Mouse (Mus musculus): ENCODE measurements around the gene Acer3.

The Acer3 gene

GRCm38 (mm10) chr7:98332678-98333397 lies 11.8 kb upstream of the Acer3 start:
- DNase-seq (ENCODE audit: low spot score), result no peak

DNA sequence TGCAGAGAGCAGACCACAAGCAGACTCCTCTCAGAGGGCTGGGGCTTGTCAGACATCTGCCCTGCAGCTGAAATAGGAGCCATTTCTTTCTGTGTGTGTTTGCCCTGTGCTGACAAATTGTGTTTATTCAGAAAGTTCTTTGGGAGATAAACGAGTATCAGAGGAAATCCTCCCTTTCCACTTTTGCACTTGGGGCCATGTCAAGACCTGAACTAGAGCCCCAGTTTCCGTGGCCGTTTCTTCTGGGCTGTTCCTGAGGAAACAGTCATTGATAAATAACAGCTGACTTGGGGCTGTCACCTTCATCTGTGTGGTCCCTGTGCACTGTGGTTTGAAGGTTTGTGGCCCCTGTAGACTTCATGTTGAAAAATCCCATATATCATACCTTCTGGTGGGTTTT lies 10.9 kb upstream of the Acer3 start:
- no peak for DNase-seq (ENCODE audit: low spot score)

GRCm38 (mm10) chr7:98330375-98331002 lies 9.5 kb upstream of the Acer3 start:
- no peak for DNase-seq (ENCODE audit: low spot score)

DNA sequence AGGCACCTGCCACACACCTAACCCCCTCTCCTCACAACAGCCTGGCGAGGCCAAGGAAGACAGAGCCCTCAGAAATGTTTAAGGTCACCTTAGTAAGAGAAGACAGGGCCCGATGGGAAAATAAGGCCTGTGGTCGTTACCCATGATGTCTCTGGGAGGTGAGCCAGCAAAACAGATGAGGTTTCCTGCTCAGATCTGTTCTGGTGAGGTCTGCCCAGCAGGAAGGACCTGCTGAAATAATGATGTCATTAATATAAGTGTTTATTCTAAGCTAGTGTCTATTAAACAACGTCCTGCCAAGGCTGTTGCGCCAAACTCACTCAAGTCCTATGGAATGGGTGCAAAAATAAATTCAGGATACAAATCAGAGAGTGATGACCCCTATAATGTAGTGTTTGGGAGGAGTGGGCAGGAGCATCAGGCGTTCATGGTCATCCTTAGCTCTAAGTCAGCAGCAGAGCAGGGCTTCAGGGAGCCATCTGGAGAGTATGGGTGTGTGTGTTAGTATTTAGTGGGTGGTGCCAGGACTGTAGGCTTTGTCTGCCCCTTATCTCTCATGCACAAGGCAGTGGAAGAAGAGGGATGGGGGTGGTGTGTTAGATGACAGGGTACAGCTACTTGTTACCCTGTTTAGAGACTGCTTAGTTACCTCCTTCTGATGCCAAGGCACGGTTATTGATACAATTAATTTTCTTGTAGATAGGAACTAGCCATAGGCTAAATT lies 8.8 kb upstream of the Acer3 start:
- no peak for DNase-seq (ENCODE audit: low spot score)

GRCm38 (mm10) chr7:98328311-98328710 lies 7.3 kb upstream of the Acer3 start:
- DNase-seq (ENCODE audit: low spot score), result no peak

DNA sequence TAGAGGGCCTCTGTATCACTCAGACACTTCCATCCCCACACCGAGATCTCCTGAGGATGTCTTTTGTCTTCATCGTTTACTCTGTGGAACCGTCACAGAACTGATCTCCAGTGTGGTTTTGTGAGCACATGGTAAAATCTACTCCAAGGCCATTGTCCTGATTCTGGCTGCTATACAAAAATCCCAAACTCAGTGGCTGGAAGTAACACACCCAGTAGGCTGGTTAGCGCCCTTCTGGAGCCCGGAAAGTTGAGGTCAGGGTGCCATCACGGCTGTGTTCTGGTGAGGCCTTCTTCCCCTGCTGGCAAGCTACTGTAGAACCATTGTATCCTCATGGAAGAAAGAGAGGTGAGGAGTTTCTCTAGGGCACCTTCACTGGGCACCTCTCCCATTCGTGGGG lies 5.0 kb upstream of the Acer3 start:
- DNase-seq (ENCODE audit: low spot score), result no peak

DNA sequence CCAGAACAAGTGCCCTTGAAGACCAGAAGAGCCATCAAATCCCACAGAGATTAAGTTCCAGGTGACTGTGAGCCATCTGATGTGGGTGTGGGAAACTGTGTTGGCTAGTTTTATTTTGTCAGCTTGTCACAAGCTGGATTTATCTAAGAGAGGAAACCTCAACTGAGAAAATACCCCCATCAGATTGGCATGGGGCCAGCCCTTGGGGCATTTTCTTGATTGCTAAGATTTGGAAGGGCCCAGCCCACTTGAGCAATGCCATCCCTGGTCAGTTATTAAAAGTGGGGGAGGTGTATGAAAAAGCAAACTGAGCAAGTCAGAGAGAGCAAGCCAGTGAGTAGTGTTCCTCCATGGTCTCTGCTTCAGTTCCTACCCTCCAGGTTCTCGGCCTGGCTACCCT lies 3.2 kb upstream of the Acer3 start:
- no peak for DNase-seq (ENCODE audit: low spot score)

DNA sequence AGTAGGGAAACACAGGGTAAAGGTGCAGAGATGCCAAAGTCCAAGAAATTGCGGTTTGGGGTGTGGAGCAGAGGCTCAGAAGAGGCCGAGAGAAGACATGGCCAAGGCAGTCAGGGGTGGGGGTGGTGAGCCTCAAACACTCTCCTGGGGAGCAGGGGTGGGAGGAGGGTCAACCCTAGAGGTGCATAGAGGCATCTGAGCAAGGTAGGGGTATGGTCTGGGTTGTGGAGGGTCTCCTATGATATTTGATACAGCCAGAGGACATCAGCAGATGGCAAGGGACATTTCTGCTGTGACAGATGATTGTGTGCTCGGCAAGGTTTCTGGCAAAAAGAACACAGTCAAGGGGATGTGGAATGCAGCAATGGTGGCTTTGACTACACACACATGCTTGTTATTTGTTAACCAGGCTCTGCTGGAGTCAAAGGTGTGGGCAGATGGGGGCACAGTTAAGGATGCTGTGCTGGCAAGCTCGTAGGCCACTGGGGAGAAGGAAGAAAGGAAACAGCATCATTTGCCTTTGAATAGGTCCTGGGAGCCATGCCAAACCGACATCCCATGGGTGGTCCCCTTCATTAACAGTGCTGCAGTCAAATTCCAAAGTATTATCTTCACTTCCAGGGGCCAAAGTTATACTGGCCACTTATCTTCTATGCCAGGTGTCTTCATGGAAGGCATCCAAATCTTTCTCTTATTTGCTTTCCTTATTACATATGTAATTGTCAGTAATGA lies 2.4 kb upstream of the Acer3 start:
- DNase-seq (ENCODE audit: low spot score), result no peak

GRCm38 (mm10) chr7:98322415-98322814 lies 1.4 kb upstream of the Acer3 start:
- DNase-seq (ENCODE audit: low spot score), result no peak

DNA sequence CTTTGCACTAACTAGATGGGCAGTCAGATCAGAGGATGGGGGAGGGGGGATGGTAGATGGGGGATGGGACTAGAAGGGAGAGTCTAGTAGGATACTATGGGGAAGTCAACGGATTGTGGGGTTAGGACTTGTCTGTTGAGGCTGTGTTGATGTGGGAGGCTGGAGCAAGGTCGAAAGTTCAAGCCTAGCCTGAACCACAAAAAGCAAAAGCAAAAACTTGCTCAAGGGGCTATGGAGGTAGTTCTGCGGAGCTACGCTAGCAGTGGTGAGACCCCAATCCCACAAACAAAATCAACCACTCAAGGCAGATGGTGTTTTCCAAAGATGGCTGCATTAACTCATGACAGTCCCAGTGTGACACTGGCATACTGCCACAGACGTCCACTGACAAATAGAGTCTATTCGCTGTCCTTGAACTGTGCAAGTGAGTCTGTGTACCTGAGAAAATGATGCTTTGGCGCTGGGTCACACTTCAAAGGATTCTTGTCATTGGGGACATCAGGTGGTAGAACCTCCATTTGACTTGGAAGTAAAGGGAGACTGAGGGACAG lies 927 bp downstream of the Acer3 start:
- DNase-seq (ENCODE audit: low spot score), result no peak

- DNase-seq (ENCODE audit: low spot score), result no peak
Measured at GRCm38 (mm10) chr7:98316568-98316967, 4.4 kb downstream of the Acer3 start.

GRCm38 (mm10) chr7:98315087-98315486 lies 5.9 kb downstream of the Acer3 start:
- no peak for DNase-seq (ENCODE audit: low spot score)

- no peak for DNase-seq (ENCODE audit: low spot score)
Measured at GRCm38 (mm10) chr7:98312185-98312920, 8.7 kb downstream of the Acer3 start.

DNA sequence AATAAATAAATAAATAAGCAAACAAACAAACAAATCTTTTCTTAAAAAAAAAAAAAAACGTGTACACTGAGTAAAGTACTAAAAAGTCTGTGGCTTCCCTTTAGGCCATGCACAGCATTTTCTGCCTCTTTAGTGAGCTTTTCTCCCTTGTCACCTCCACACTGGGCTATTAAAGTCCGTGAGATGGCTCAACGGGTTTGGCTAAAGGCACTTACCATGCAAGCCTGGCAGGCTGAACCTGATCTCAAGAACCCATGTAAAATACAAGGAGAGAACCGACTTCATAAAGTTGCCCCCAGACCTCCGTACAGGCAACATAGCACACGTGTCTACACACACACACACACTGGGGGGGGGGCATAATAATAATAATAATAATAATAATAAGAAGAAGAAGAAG lies 10.7 kb downstream of the Acer3 start:
- DNase-seq (ENCODE audit: low spot score), result no peak

- DNase-seq (ENCODE audit: low spot score), result peak; percentile 78
Measured at GRCm38 (mm10) chr7:98309219-98310030, 11.6 kb downstream of the Acer3 start.

GRCm38 (mm10) chr7:98308607-98309218 lies 12.3 kb downstream of the Acer3 start:
- DNase-seq (ENCODE audit: low spot score), result no peak

DNA sequence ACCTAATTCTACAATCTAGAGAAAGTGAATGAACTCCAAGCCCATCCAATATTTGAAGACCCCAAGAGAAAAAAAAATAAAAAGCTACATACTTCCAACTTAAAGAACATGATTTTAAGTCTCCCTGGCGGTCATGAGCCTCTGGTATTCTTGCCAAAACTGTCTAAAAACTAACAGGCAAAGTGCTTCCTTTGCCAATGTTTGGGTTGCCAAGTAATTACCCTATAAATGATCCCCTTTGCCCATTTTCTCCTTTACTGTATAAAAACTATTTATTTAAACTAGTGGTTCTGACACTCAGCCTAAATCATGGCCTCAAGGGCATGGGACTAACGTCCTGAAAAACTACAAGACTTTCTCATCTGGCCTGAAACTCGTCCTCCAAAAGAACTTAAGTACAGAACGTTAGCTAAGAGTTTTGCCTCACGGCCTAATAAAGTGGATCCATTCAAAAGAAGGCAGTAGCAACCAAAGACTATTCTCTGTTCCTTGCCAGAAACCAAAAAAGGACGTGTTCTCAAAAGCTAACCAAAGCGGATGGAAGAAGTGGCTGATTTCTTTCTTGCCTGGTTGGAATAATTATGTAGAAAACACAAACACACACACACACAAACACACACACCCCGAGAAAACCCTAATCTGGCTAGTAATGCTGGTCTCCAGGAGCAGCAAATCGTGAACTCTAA lies 12.9 kb downstream of the Acer3 start:
- no peak for DNase-seq (ENCODE audit: low spot score)

DNA sequence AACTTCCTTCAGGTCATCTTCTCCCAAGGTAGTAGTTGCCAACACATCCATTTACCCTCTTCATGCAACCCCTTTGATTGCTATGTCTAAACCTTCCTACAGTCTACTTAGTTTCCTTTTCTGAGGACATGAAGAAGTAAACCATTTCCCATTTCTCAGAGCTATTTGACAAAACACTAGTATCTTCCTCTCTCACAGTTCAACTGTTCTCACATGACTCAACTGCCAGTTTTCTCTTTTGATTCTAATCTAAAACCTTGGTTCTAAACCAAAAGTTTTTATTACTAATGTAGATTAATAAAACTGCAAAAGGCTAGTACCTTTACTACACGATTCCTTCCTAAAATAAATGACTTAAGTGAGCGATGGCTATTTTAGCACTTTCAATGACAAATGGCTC lies 13.6 kb downstream of the Acer3 start:
- no peak for DNase-seq (ENCODE audit: low spot score)

DNA sequence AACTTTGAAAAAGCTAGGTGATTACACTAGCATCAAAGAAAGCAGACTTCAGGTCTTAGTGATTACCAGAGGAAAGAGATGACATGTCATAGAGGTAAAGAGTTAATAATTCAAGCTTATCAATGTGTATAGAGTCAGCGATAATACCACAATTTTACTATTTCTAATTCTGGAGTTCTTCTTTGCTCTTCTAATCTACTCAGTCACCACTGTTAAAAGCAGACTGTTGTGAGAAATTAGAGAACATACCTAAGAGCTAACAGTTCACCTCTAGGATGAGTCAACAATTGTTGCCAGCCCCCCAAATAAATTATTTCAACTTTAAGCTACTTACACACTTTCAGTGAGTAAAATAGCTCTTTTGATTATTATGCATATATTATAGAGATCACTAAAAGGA lies 28.1 kb downstream of the Acer3 start:
- DNase-seq (ENCODE audit: low spot score), result no peak

- DNase-seq (ENCODE audit: low spot score), result no peak
Measured at GRCm38 (mm10) chr7:98289585-98289984, 31.4 kb downstream of the Acer3 start.
